Mouse (Mus musculus): ENCODE data around the gene Catsper3. TPM values are rescaled to one million over a fixed set of nuclear protein-coding genes. Genes with fewer than 3 reads are reported as not detected.

Gene Catsper3
- total RNA-seq (2014; rRNA removed) (not detected in 2 replicates), polyA plus RNA-seq (2015; fragmentation: Nextera tagmentation; extraction: Ambion mirVana) (0.14 and 0.19 TPM in 2 replicates)

GRCm38 (mm10) chr13:55784268-55784667 is at the start of gene Catsper3:
Gene Catsper3 (plus strand): TSS chr13:55784568.
- H3K27ac ChIP-seq (ENCODE audit: low read depth, low read length) = no peak within 1 kb of the TSS
- no peaks in the 10 kb centered on the region for H3K27me3 ChIP-seq (ENCODE audit: insufficient read depth, low read length)
- TF ChIP-seq CTCF (IDR thresholded peaks at IDR 0.05; ENCODE audit: low read depth) = no peak
- H3K9me3 ChIP-seq (ENCODE audit: low read length) = no peaks in the 10 kb centered on the region
- 83% methylated on average over 3 of the region's 3 CpGs for WGBS
- no peaks in the 10 kb centered on the region for H3K36me3 ChIP-seq (ENCODE audit: insufficient read depth)
- ATAC-seq = no peak
- no peak for DNase-seq
- no peaks in the 10 kb centered on the region for H3K4me1 ChIP-seq (ENCODE audit: insufficient read depth)
- H3K4me2 ChIP-seq (ENCODE audit: low read depth) = no peak within 1 kb of the TSS
- no peak within 1 kb of the TSS for H3K9ac ChIP-seq
- H3K4me3 ChIP-seq (ENCODE audit: low read depth, low read length) = no peak within 1 kb of the TSS

- no peak for ATAC-seq
- no peaks in the 10 kb centered on the region for H3K9me3 ChIP-seq (ENCODE audit: low read length)
- H3K9ac ChIP-seq = no peak overlapping the region
- no peaks in the 10 kb centered on the region for H3K36me3 ChIP-seq (ENCODE audit: insufficient read depth)
- H3K27ac ChIP-seq (ENCODE audit: low read depth, low read length) = no peak overlapping the region
- TF ChIP-seq CTCF (IDR thresholded peaks at IDR 0.05; ENCODE audit: low read depth) = no peak
- no peaks in the 10 kb centered on the region for H3K4me1 ChIP-seq (ENCODE audit: insufficient read depth)
- no peaks in the 10 kb centered on the region for H3K27me3 ChIP-seq (ENCODE audit: insufficient read depth, low read length)
- H3K4me2 ChIP-seq (ENCODE audit: low read depth) = no peak overlapping the region
- no peak overlapping the region for H3K4me3 ChIP-seq (ENCODE audit: low read depth, low read length)
- 92% methylated on average over 8 of the region's 8 CpGs for WGBS
- no peak for DNase-seq
Observed at GRCm38 (mm10) chr13:55737885-55738284, 46.5 kb upstream of the Catsper3 start.

- H3K4me2 ChIP-seq (ENCODE audit: low read depth) = no peak overlapping the region
- DNase-seq (no peak), ATAC-seq (no peak)
- no peak overlapping the region for H3K27ac ChIP-seq (ENCODE audit: low read depth, low read length)
- no peak for TF ChIP-seq CTCF (IDR thresholded peaks at IDR 0.05; ENCODE audit: low read depth)
- no peaks in the 10 kb centered on the region for H3K27me3 ChIP-seq (ENCODE audit: insufficient read depth, low read length)
- WGBS = 65% methylated on average over 8 of the region's 8 CpGs
- no peak overlapping the region for H3K4me3 ChIP-seq (ENCODE audit: low read depth, low read length)
- no peak overlapping the region for H3K9ac ChIP-seq
- H3K4me1 ChIP-seq (ENCODE audit: insufficient read depth) = no peaks in the 10 kb centered on the region
- no peaks in the 10 kb centered on the region for H3K36me3 ChIP-seq (ENCODE audit: insufficient read depth)
- no peaks in the 10 kb centered on the region for H3K9me3 ChIP-seq (ENCODE audit: low read length)
Observed at GRCm38 (mm10) chr13:55742306-55742705, 42.1 kb upstream of the Catsper3 start.

- Histone ChIP-seq H3K4me2 (ENCODE audit: low read depth) (no peak overlapping the region), H3K4me1 (ENCODE audit: insufficient read depth) (no peaks in the 10 kb centered on the region), H3K9me3 (ENCODE audit: low read length) (no peaks in the 10 kb centered on the region), H3K9ac (no peak overlapping the region), H3K4me3 (ENCODE audit: low read depth, low read length) (no peak overlapping the region), H3K27ac (ENCODE audit: low read depth, low read length) (no peak overlapping the region), H3K27me3 (ENCODE audit: insufficient read depth, low read length) (no peaks in the 10 kb centered on the region), H3K36me3 (ENCODE audit: insufficient read depth) (no peaks in the 10 kb centered on the region)
- no peak for ATAC-seq
- WGBS = 76% methylated on average over 13 of the region's 13 CpGs
- no peak for DNase-seq
- no peak for TF ChIP-seq CTCF (IDR thresholded peaks at IDR 0.05; ENCODE audit: low read depth)
Observed at GRCm38 (mm10) chr13:55754380-55754779, 30.0 kb upstream of the Catsper3 start.

- Histone ChIP-seq H3K9ac (no peak overlapping the region), H3K4me2 (ENCODE audit: low read depth) (no peak overlapping the region), H3K27me3 (ENCODE audit: insufficient read depth, low read length) (no peaks in the 10 kb centered on the region), H3K4me3 (ENCODE audit: low read depth, low read length) (no peak overlapping the region), H3K9me3 (ENCODE audit: low read length) (no peaks in the 10 kb centered on the region), H3K27ac (ENCODE audit: low read depth, low read length) (no peak overlapping the region), H3K36me3 (ENCODE audit: insufficient read depth) (no peaks in the 10 kb centered on the region), H3K4me1 (ENCODE audit: insufficient read depth) (no peaks in the 10 kb centered on the region)
- WGBS = 37% methylated on average over 8 of the region's 8 CpGs
- TF ChIP-seq CTCF (IDR thresholded peaks at IDR 0.05; ENCODE audit: low read depth) = no peak
- ATAC-seq = no peak
- no peak for DNase-seq
Observed at GRCm38 (mm10) chr13:55756789-55757188, 27.6 kb upstream of the Catsper3 start.

- Histone ChIP-seq H3K4me3 (ENCODE audit: low read depth, low read length) (no peak overlapping the region), H3K4me1 (ENCODE audit: insufficient read depth) (no peaks in the 10 kb centered on the region), H3K27ac (ENCODE audit: low read depth, low read length) (no peak overlapping the region), H3K9me3 (ENCODE audit: low read length) (no peaks in the 10 kb centered on the region), H3K4me2 (ENCODE audit: low read depth) (no peak overlapping the region), H3K27me3 (ENCODE audit: insufficient read depth, low read length) (no peaks in the 10 kb centered on the region), H3K9ac (no peak overlapping the region), H3K36me3 (ENCODE audit: insufficient read depth) (no peaks in the 10 kb centered on the region)
- no peak for ATAC-seq
- no peak for DNase-seq
- peak; percentile 29; the same call in 1 of the 2 replicates for TF ChIP-seq CTCF (IDR thresholded peaks at IDR 0.05; ENCODE audit: low read depth)
- WGBS = 85% methylated on average over 6 of the region's 6 CpGs
Observed at GRCm38 (mm10) chr13:55757645-55758044, 26.7 kb upstream of the Catsper3 start.

GRCm38 (mm10) chr13:55760576-55760975 is 23.8 kb upstream of the Catsper3 start:
- H3K27me3 ChIP-seq (ENCODE audit: insufficient read depth, low read length) = no peaks in the 10 kb centered on the region
- 29% methylated on average over 10 of the region's 10 CpGs for WGBS
- no peaks in the 10 kb centered on the region for H3K9me3 ChIP-seq (ENCODE audit: low read length)
- DNase-seq = no peak
- TF ChIP-seq CTCF (IDR thresholded peaks at IDR 0.05; ENCODE audit: low read depth) = no peak
- ATAC-seq = no peak
- H3K36me3 ChIP-seq (ENCODE audit: insufficient read depth) = no peaks in the 10 kb centered on the region
- no peaks in the 10 kb centered on the region for H3K4me1 ChIP-seq (ENCODE audit: insufficient read depth)
- H3K4me2 ChIP-seq (ENCODE audit: low read depth) = no peak overlapping the region
- H3K9ac ChIP-seq = no peak overlapping the region
- H3K4me3 ChIP-seq (ENCODE audit: low read depth, low read length) = no peak overlapping the region
- no peak overlapping the region for H3K27ac ChIP-seq (ENCODE audit: low read depth, low read length)

All from forebrain, postnatal 0 days (tissue).